Mouse (Mus musculus) heart, postnatal 36 days (tissue): ENCODE measurements at regions not wholly inside any gene's neighbourhood (a gene's known extent, or its start where the extent isn't known, plus 50 kb on each side); places are given as distances from the start of the nearest gene placed in this dataset.

Source experiments
- DNase-seq, 2 experiments: peaks; one replicate each; pipeline ENCODE4 v3.0.0; 2021 to 2022
- intact Hi-C: fragments of 180-260 bp; cut with DNase I; formaldehyde crosslinking; loops from one replicate; pipeline ENCODE4 v1.15.1; 2025

DNA sequence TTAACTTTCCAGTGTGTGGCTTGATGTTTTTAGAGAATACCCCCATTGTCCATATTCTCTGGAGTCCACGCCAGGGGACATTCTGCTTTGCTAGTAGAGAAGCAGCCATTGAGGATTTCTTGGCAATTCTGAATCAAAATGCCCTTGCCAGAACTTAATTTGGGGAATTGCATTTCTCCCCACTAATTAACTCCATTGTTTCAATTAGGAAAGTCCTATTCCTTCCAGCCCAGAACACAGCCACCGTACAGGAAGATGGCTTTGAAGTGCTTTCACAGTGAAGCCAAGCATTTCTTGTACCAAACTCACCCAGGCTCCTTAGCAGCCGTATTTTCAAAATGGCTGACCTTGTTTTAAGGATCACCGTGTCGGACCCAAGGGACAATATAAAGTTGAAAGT lies 399.4 kb downstream of the Vps13c start:
- intact Hi-C loops = no loop called here
- no peak for DNase-seq

DNA sequence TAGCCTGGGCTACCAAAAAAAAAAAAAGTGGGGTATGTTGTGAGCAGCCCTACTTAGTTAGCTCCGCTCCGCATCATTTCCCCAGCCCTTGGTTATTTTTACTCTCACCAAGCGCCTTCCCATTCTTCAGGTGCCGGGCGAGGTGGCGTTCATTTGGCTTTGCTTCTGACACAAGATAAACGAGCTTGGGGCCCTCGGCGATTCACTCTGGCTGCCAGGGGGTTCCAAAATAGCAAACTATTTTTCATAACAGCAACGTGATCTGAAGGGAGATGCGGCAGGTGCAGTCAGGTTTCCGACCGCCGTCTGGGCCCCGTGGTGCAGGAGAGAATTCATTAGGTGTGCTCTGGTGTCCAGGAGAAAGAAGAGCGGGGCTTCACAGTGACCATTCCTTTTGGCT lies 403.6 kb upstream of the Rora start:
- no peak for DNase-seq
- intact Hi-C loops = loop anchor here (5.0 kb wide), 1 partner anchor 233 kb away; no protein-coding TSS in a partner anchor

DNA sequence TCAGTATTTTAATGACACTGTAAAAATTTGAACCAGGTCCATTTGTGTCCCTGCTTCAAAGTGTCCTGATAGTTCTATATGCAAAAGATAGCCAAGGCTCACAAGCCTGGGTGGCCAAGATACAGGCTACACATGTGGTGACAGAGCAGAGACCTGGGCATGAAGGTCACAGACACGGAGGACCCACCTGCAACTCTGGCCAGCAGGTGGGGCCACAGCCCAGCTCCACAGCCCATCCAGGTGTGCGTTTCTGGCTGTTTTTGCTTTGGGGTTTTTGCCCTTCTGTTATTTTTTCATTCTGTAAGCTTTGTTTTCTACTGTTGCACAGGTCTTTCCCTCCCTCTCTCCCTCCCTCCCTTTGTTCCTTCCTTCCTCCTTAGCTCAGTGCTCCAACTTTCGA lies 399.4 kb upstream of the Rora start:
- peak; percentile 17 to 19 for DNase-seq
- intact Hi-C loops = loop anchor here (1.0 to 5.0 kb wide), 2 partner anchors 237 to 463 kb away; no protein-coding TSS in a partner anchor

DNA sequence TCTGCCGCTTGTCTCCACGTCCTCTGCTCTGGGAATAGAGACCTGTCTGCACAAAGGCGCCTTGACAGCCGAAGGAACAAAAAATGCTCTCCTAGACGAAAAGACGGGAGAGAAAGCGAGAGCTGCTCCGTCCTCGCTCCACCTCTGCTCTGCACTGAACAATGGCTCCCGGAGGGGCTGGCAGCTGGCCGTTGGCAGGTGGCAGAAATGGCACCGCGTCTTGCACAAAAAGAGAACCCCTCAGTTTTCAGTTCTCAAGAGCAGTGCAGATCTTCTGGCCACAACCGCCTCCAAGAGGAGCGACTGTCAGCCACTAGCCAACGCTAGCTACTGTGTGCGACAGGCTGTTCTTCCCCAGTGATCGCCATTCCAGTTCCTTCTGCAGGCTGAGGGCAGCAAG lies 385.0 kb upstream of the Rora start:
- intact Hi-C loops = no loop called here
- peak in 1 of 2 experiments; percentile 2 for DNase-seq

DNA sequence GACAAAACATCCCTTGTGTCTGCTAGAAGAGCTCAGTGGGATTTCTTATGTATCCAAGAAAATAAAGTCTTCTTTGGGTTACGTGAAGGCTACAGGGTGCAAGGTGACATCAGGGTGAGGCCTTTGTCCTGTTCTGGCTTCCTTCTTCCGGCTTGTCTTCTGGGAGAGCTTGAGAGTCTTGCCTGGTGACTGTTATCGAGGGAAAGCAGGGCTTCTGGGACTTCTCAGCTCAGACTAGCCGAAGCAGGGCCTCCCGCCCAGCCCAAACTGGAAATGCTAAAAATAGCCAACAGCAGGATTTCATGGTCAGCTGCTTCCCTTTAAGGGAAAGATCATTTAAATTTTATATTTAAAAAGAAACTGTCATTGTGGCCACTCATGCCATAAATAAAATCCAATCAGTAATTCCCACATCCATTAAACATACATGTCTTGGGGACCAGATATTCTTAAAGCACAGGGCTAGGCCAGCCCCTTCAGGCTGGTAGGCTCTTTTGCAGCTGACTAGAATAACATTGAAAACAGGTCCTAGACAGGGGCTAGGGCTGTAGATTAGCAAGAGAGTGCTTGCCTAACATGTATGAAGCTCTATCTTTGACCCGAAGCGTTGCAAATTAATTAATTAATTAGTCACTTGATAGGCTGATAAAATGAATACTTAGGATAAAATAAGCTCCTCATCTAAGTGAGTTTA lies 351.2 kb upstream of the Rora start:
- peak; percentile 25 to 37 for DNase-seq
- intact Hi-C loops = no loop called here

DNA sequence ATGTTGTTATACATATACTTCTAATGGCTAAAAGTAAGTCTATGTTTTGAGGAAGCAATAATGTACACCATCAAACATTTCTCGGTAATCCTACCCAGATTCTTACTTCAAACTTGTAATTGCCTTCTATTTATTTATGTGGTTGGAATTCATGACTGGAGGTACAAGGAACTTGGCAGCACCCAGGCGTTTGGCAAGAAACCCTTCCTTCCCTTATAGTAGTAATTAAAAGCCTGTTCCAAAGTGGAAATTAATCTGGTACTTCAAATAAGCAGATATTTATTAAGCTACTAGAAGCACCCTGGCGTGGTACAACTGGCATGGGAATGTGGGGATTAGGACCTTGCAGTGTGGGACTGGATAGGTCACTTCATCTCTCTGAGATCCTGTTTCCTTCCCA lies 322.9 kb upstream of the Rora start:
- intact Hi-C loops = no loop called here
- DNase-seq = no peak

DNA sequence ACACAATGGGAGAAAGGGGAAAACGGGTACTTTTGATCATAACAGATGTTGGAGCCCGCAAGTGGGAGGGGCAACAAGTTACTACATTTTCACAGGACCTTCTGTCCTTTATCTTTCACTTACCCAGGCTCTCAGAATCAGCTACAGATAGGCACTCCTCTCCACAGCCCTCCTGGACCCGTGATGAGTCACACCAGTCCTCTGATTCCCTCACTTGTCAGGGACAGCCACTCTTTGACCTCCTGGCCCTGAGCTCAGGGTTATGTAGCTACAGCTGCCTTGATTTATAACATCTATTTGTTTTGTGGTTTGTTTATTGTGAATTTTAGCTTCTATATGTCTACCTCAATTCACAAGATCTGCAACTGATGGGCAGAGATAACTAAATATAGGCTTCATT lies 312.7 kb upstream of the Rora start:
- no peak for DNase-seq
- intact Hi-C loops = no loop called here

DNA sequence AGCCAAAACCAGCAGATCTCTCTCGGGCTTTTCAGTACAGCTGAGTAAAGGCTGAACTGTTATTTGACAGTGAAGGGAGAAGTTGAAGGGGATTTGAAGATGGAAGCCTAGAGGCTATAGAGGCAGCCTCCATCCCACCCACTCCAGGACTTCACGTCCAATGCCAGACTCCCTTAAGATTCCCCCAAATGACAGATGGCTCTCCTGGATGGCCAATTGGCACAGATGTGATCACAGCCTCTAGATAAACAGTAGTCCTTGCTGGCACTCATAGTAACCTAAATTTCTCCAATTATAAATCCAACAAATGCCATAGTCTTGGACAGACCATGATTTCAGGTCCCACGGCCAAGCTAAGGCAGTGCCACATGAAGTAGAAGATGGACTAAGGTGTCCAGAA lies 312.1 kb upstream of the Rora start:
- intact Hi-C loops = no loop called here
- no peak for DNase-seq

DNA sequence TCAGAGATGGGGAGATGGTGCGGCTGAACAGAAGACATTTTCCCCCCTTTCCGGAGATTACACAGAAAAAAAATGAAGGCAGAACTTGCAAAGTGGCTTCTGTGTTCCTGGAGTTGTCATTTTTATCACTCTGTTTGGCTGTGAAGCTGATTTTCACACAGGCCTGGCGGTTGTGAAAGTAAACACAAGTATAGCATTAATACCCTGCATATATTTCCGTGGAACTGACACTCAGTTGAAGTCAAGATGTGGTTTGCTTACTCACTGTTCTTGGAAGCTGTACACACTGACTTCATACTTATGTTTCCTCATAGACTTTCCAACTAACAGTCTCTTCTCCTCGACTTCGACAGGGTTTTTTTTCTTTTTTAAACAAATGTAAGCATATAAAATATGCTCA lies 306.2 kb upstream of the Rora start:
- no peak for DNase-seq
- intact Hi-C loops = no loop called here

DNA sequence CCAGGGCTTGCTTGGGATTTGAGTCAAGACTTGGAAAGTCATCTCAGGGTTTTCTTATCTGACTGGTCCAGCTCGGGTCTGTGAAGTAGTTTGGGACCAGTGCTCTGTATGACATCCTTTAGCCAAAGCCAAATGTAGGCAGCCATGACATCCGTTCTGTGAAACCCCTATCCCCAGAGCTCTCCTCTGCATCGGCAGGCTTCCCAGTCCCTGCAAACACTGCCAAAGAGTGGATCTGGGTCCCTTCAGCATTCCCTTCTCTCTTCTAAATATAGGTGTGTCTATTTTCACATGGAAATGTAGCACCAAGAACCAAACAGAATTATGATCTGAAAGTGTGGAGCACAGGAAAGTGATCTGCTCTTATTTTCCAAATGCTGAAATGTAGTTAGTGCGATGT lies 302.1 kb upstream of the Rora start:
- peak; percentile 7 to 10 for DNase-seq
- intact Hi-C loops = loop anchor here (10.0 kb wide), 1 partner anchor 363 kb away; no protein-coding TSS in a partner anchor

DNA sequence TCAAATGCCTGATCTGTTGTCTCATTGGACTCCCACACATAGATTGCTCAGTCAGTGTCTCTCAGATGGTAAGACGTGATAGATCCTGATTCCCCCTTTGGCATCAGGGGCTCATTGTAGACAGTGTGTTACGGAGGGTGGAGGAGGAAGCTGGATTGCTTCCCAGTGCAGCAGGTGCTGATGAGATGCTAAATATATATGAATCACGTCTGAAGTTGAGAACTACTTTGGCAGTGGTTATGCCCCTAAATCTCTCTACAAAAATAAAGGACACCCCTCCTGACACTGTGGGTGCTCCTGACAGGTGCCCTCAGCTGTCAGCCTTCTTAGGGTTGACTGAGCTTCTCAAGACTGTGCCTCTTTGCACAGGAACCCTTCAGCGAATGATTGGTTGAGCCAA lies 299.1 kb upstream of the Rora start:
- DNase-seq = no peak

DNA sequence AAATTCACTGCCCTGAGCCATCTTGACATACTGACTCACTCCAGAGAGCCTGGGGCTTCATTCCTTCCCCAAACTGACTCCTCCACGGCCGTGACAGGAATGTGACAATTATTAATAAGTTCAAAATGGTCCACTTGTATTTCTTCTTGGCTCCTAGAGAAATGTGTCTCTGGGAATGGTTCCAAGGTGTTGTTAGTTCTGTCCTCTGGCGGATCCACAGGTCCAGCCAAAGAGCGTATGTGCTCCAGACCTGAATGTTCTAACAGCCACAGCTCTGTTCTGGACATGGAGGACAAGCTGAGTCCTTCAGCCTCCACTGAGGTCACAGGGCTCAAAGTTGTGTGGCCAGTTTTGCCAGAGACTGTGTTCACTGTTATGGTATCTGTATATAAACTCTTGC lies 297.5 kb upstream of the Rora start:
- intact Hi-C loops = loop anchor here (5.0 to 10.0 kb wide), 2 partner anchors 46 to 359 kb away; no protein-coding TSS in a partner anchor

More for the DNA sequence above, 299.1 kb upstream of the Rora start:
- intact Hi-C loops = loop anchor here (10.0 kb wide), 1 partner anchor 360 kb away; no protein-coding TSS in a partner anchor

DNA sequence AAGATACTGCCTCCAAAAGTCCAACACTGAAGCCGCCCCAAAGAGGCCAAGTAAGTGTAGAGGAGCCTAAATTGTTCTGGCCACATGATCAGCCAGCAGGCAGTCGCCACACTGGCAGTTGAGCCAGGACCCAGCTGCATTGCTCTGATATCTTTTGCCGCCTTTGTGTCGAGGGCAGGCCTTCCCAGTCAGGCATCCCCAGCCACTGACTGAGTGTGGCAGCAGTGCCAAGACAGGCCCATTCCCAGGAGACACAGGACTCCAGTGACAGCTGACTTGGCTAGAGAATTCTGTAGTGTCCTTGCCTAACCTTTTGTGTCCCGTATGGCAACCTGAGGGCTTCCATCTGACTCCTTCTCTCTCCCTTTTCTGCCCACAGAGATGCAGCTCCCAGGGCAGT lies 296.4 kb upstream of the Rora start:
- intact Hi-C loops = loop anchor here (5.0 to 10.0 kb wide), 2 partner anchors 45 to 358 kb away; no protein-coding TSS in a partner anchor
- peak; percentile 54 to 61 for DNase-seq

More for the DNA sequence above, 297.5 kb upstream of the Rora start:
- DNase-seq = peak; percentile 7 to 27

DNA sequence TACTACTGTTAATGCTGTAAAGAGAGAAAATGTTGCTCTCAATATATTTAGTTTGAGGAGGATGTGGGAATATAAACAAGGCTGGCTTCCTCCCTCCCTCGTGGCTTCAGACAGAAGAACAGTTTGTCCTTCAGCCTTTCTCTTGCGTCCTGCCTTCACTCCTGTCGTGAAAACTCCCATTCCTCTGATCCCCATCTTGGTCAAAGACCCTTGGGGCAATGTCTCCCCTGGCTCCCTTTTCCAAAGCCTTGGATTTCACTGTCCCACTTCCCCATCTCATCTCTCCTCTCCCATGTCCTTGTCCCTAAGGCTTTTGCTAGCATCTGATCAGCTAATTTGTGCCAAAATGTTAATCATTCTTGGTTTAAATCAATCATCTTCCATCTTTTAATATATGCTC lies 286.6 kb upstream of the Rora start:
- intact Hi-C loops = no loop called here
- no peak for DNase-seq

DNA sequence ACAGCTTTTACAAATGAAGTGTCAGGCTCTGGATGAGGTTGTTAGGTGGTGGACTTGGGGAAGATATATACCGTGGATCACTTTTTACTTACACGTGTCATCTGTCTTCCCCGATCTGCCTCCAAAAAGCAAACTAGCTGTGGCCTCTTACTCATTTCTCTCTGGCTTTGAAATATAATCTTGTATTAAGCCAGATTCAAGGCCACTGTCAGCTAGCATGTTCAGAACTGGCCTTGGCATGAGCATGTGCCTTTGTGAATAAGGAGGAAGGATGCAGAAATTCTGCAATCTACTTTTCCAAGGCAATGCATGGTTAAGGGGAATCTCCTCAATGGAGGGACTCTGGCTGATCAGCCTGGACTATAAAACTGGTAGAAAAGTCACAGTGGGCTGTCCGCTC lies 286.0 kb upstream of the Rora start:
- DNase-seq = no peak
- intact Hi-C loops = no loop called here

DNA sequence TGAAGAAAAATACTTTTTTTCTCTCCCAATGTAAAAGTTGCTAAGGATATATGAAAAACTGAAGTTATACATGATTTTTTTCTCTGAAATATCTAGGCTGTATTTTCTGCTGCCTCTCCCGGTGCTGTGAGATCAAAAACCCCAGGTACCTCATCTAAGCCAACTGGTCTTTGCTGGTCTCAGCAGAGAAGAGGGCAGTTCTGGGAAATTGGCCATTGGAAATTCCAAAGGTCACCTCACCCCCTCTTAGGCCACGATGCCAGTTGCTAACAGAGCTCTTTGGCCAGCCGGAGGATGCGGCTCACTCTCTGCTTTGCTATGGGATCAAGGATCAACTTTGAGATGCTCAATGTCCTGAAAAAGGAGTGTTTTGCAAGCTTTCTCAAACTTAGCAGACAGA lies 280.9 kb upstream of the Rora start:
- intact Hi-C loops = no loop called here

DNA sequence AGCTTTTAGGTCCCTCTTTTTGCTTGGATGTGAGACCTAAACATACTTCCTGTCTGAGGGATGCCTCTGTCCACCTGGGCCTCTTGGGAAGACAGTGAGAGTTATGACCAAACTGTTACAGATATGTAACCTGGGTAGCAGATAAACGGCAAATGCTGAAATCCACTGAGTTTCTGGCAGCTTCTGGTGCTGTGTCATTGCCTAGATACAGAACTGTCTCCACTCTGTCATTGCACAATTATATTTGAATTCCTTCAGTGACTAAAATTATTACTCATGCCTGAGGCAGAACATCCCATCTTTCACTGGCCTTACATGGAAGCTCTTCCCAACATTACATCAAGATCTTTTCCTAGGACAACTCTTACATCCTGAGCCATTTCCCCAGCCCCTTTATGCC lies 277.4 kb upstream of the Rora start:
- intact Hi-C loops = no loop called here

More for the DNA sequence above, 280.9 kb upstream of the Rora start:
- DNase-seq = no peak

DNA sequence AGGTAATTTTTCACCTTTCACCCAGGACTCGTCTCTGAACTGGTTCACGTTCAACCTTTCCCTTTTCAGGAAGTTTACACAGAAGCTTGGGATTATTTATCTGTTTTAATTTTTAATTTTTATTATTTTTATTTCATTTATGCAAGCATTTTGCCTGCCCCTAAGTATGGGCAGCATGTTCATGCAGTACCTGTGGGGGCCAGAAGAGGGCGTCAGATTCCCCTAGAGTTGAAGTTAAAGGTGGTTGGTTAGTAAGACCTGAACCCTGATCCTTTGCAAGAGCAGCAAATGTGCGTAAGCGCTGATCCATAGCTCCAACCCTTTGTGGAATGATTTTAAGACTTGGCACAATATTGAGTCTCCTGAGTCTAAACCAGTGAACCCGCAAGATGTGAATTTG lies 271.7 kb upstream of the Rora start:
- intact Hi-C loops = no loop called here
- DNase-seq = no peak

More for the DNA sequence above, 277.4 kb upstream of the Rora start:
- DNase-seq = no peak

DNA sequence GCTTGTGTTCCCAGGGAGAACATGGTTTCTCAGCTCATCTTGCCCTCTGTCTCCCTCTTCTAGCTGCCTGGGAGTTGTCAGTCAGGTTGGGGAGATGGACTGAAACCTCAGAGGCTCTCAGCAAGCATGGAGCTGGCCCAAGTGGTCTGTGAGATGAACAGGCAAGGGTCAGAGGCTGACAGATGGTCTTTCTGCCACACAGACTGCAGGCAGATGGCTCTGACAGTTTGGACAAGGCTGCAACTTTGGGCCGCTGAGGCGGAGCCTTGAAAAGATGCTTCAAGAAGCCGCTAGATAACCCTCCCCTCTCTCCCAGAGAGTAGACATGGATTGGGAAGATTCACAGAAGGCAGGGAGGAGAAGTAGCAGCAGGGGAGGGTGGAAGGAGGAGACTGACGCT lies 252.7 kb upstream of the Rora start:
- no peak for DNase-seq
- intact Hi-C loops = loop anchor here (5.0 kb wide), 1 partner anchor 44 kb away; no protein-coding TSS in a partner anchor

DNA sequence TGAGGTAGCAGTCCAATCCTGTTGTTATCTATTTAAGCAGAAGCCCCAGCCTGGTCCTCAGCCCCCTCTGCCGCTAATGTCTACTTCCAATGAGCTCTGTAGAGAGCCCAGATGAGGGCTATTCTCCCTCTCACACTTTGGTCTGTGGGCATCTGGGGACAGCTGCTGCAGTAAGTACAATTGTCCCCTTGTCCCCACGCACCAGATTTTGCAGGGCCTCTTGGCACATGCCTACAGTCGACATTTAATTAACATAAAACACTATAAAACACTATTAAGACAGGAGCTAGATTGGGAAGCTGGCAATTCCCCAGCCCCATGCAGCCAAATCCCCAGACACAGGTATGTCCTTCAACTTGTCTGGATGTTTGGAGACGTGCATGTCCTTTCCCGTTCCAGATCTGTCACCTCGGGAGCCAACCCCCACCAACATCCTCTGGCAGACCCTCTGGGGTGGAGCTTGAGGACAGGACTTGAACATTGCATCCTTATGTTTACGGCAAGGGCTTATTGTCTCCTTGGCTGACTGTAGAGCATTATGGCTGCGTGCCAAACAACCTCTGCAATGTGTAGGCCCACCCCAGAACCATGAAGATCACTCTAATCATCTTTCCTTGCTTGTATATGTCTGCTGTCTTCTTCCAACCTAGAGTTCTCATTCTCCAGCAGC lies 251.3 kb upstream of the Rora start:
- peak; percentile 14 to 51 for DNase-seq
- intact Hi-C loops = loop anchor here (5.0 kb wide), 1 partner anchor 45 kb away; no protein-coding TSS in a partner anchor

DNA sequence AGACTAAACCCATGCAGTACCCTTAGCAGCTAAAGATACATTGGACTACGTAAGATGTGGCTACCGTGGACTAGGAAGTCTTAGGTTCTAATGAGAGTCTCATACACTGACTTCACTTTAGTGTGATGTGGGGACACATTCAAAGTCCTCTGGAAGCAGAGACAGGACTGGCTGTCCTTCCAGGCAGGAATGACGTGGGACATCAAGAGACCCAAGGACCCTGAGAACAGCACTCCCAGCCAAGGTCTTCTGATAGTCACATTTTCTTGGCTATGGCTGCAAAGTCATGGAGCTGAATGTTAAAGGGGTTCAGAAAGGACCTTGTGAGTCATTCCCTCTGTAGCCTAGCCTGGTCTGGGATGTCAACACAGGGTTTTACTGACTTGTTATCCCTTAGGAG lies 250.6 kb upstream of the Rora start:
- intact Hi-C loops = loop anchor here (5.0 kb wide), 1 partner anchor 46 kb away; no protein-coding TSS in a partner anchor
- peak in 1 of 2 experiments; percentile 44 for DNase-seq

DNA sequence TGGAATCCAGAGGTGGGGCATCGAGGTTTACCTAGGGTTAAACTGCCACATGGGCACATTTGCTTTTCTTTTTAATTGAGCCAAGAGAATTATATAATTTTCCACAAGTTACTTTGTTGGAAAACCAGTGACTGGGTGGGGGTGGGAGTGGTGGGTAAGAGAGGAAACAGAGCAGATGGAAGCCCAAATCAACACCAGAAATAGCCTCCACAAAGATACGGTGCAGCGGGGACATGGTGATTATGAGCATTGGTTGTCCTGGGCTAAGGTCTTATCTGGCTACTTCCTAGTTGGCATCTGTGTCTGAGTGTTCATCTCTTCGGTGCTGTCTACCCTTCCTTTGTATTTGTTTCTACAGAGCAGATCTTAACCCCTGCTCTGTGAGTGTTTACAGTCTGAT lies 250.1 kb upstream of the Rora start:
- intact Hi-C loops = loop anchor here (5.0 kb wide), 1 partner anchor 46 kb away; no protein-coding TSS in a partner anchor
- no peak for DNase-seq
